Mouse (Mus musculus) bone marrow, adult 2 months (tissue): ENCODE measurements at regions not wholly inside any gene's neighbourhood (a gene's known extent, or its start where the extent isn't known, plus 50 kb on each side); places are given as distances from the start of the nearest gene placed in this dataset.

Source experiments
- CTCF ChIP-seq: fragments of 200-500 bp; IDR thresholded peaks from 2 replicates; pipeline ENCODE4 v1.5.1; 2011; ENCODE audit warnings: low read length, control low read depth; ENCODE audit not compliant: control insufficient read depth, insufficient read depth
- POLR2A ChIP-seq: fragments of 200-500 bp; IDR thresholded peaks from 2 replicates; pipeline ENCODE4 v1.6.1; 2011; ENCODE audit warnings: low read depth, mild to moderate bottlenecking, control low read depth, low read length, borderline replicate concordance; ENCODE audit not compliant: control insufficient read depth

DNA sequence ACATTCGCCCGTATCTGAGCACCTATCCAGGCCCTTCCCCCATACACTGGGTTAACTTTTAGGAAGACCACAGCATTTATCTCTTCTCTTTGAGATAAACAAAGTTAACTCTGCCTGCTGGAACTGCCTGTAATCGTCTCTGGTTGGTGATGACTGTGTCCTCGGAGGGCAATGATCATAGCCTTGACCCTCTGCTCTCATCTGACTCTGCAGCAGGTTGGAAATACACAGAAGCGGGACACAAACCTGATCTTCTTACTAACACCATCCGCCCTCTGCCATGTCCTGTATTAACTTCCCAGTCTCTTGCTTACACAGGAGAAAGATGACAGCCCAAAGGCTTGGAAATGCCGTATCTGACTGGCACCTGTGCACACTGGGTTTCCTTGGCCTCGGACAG, 603.7 kb downstream of the Gm826 start:
- TF ChIP-seq CTCF, result no peak
- TF ChIP-seq POLR2A, result no peak
